Mouse (Mus musculus): ENCODE measurements around the gene Sergef. TPM values are rescaled to one million over a fixed set of nuclear protein-coding genes. Genes with fewer than 3 reads are reported as not detected.

Gene Sergef
- total RNA-seq, 2 experiments from 2014 or later, result 42.4 to 45.4 TPM

DNA sequence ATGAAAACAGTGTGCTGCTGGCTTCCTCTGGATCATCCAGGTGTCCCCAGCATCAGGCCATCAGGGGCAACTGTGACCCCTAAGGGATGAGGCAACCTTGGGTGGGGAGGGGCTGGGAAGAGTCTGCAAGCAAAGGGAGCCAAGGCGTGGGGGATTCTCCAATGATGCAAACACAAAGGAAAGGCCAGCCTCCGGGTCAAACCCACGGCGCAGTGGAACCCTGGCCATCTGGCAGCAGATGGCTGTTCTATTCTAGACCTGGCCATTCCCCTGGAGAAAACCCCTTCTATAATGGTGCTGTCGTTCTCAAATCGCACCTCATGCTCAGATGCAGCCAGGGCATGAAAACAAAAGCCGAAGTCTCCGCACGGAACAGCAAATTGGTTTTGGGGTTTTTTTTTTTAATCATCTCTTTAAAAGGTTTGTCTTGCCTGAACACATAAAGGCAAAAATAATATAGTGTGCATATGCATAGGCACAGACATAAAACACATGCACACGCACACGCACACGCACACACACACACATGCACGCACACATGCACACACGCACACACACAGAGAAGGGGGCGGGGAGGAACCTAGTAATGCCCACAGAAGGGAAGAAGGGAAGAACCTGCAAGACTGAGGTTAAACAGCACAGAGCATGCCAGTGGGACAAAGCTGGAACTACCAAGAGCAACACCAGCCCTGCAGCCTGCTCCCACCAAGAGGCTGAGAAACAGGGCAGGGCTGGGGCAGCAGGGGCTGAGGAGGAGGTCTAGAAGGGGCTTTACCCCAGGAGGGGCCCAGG is 66.6 kb downstream of the Sergef start:
- DNase-seq, result no peak

DNA sequence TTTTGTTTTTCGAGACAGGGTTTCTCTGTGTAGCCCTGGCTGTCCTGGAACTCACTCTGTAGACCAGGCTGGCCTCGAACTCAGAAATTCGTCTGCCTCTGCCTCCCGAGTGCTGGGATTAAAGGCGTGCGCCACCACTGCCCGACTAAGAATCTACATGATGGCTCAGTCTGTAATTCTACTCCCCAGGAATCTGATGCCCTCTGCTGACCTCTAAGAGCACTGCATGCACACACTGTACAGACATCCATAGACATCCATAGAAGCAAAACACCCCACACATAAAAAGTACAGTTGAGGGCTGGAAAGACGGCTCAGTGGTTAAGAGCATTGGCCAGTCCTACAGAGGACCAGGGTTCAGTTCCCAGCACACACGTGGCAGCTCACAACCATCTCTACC is 70.1 kb downstream of the Sergef start:
- DNase-seq, result peak in 1 of 2 experiments; percentile 39

DNA sequence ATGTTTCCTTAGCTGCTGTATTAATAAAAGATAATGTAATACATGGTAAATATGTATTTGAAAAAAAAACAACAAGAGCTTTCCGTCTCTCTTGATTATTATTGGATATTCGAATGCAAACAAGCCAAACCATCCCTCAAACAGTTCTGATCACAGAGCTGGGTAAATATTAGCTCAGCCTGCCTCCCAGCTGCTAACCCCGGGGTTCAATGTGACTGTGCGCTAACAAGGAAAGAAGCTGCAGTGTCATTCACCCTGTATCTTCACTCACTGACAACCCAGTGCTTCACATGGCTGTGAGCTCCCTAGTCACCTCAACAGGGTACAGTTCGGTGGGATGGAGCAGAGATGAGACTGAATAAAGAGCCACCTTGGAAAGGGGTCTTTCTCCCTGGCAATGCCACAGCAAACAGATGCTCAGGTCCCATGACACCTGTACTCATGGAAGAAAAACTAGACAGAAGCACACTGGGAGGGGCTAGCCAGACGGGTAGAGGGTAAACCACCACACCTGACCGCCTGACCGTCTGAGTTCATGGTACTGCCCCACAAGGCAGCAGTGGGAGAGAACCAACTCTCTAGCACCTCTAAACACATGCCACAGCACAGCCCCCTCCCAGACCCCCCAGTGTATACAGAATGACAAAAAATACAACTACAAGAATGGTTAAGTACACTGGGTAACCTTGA is 73.1 kb downstream of the Sergef start:
- no peak for DNase-seq

DNA sequence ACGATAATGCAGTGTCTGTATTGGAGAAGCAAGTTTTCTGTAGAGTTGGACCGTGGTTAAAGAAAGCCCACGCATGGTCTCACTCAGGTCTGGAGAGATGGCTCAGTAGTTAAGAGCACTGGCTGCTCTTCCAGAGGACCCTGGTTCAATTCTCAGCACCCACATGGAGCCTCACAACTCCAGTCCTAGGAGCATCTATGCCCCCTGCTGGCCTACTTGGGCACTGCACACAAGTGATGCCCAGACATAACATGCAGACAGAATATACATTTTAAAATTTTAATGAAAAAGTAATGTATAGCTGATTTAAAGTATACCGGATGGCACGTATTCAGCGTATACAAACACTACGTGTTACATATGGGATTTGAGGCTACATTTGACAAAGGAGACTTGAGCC is 74.2 kb downstream of the Sergef start:
- DNase-seq, result no peak

DNA sequence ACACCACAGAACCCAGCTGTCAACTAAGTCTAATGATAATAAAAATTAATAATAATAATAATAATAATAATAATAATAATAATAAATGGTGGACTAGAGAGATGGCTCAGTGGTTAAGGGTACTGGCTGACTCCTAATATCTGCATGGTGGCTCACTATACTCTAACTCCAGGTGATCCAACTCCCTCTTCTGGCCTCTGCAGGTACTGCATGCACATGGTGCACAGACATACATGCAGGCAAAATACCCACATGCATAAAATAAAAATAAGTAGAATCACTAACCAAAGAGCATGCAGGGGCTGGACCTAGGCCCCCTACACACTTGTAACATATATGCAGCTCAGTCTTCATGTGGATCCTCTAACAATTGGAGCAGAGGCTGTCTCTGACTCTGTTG is 75.8 kb downstream of the Sergef start:
- no peak for DNase-seq

DNA sequence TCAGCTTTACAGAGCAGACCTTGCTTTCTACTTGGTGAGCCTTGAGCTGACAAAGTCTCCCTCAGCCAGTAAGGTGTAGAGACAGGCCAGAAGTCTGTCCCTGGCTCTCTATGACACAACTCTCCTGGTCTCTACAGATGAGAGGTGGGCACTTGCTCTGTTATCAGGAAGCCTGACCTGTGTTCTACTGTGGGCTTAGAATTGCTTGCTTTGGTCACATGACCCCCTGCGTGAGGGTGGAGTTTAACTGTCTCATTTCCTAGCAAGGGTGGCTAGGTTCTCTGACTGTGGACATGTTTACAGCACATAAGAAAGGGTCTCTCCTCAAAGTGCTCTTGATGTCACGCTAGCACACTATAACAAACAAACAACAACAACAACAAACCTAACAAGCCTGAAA is 79.5 kb downstream of the Sergef start:
- no peak for DNase-seq

DNA sequence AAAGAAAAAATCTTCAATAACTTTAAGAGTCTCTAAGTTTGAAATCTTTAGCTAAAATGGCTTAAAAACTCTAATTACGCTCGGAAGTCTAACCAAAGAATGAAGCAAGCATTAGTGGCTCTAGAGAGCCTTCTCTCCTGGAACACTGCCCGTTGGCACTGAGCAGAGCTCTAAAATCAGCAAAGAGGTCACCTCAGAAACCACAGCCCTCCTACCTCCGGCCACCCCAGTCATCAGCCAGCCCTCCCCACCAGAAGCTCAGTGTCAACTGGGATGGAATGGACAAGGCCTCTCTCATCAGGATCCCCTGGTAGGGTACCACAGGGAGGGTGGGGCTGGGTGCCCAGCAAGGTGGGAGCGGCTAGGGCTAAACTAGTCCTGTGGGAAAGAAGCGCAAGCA is 80.0 kb downstream of the Sergef start:
- DNase-seq, result no peak

DNA sequence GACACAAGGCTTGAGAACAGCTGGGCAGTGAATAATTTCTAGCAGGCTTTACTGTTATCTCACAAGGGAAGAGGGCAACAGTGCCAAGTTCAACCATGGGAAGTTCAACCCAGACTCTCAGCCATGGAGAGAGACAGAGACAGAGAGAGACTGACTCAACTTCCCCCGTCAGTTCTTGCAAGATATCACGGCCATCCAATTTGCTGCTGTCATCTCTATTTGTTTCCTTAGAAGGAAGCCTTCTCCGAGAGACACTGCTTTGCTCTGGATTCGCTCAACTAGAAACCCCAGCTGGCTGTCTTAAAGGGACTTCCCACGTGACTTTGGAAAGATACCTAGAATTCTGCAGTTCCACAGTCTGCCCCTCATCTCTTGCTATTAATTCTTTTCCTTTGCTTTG is 80.6 kb downstream of the Sergef start:
- DNase-seq, result no peak

DNA sequence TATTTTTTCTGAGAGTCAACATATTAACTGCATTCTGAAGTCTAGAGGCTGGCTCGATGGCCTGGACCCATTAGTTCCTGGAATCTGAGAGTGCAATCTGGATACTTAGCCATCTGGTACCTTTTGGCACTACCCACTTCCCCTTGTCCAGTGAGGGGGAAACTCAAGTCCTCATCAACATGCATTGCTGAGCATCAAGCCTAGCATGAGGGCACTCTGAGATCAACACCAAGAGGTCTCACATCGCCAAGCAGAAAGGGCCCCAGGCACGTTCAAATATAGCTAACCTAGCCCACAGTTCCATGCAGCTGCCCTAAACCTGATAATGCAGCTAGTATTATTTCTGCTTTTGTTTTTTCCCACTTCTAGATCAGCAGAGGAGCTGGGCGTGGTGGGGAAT is 81.6 kb downstream of the Sergef start:
- no peak for DNase-seq

DNA sequence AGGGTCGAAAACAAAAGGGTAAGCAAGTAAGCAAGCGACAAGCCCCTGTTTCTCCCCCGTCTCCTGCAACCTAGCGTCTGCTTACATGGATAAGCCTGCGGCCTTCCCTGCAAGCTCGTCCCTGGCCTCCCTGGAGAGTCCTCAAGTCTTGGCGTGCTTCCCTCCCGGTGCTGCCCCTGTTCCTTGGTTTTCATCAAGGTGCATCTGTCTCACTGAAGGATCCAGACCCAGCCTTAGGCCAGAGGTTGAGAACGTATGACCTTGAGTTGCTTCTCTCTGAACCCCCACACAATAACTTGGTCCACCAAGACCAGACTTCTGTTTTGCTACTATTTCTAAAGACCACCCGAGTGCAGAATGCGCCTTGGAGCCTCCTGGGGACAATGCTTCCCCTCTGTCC is 82.2 kb downstream of the Sergef start:
- no peak for DNase-seq

DNA sequence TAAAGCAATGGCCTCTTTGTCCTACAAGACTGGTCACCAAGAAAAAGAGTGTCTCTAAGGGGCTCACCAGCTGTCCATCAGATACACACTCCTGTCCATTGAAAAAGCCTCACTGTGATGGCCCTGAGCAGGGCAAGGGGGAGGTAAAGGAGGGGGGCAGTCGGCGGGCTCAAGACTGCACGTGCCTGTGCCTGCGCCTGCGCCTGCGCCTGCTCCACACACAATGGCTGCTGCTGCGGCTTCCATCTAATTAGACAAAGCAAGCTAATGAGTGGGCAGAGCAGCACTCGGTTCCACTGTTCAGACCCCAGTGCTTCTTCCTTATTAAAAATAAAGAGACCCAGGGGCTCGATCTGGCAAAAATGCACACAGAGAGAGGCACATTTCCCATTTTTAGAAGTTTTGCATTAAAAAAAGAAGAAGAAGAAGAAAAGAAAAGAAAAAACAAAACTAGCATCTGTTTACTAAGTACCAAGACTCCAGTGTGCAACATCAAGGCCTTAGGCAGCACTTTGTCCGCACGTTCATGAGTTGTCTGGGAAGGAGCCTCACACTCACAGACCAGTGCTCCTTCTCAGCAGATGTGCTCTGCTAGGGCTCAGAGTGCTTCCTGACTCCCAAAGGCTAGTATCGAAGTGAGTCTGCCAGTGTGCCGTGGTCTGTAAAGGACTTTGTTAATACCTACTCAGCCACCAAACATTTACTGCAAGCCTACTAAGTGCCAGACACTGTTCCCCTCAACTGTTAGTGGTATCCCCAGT is 83.1 kb downstream of the Sergef start:
- DNase-seq, result no peak

DNA sequence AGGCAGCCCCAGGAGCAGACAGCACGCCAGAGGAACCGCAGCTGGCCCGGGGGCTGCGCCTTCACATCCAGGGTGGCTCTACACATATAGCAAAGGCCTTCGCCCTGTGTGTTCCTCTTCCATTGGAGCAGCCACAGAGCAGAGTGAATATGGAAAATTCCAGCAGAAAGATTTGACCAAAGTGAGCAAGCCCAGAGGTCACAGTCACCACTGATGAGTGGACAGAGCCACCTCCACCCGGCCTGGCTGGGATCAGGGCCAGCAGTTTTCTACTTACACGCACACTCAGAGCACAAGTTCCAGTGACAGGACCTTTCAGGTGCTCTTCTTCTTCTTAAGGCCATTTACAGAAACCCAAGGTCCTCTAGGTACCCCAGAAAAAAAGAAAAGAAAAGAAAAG is 83.9 kb downstream of the Sergef start:
- no peak for DNase-seq

DNA sequence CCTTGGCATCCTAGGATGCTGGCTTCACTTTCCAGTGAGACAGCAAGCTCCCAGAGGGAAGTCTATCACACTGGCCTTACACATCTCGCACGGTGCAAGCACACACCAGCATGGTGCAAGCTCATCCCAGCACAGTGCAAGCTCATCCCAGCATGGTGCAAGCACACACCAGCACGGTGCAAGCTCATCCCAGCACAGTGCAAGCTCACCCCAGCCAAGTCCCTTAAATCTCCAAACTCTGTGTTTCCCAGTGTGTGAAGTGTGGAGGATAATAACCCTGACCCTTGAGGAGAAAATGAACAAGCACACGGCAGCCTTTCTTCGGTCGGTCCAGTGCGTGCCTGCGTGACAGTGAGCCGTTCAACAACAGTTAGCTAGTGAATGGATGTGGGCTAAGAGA is 84.8 kb downstream of the Sergef start:
- no peak for DNase-seq

DNA sequence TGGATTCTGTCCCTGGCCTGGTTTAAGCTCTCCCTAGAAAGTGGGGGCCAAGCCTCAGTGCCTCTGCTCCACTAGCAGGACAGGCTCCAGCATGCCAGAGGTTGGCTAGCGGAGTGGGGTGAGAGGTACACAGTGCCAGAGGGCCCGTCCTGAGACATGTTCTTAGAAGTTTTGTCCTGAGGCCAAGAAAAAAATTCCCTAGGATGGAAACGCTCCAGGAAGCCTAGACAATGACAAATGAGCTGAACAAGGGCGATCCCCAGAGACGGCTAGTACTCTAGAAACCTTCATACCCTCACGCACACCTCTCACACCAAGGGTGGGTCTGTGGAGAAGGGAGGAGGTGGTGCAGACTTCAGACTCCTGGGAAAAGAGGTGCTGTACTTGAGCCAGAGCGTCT is 85.6 kb downstream of the Sergef start:
- no peak for DNase-seq

DNA sequence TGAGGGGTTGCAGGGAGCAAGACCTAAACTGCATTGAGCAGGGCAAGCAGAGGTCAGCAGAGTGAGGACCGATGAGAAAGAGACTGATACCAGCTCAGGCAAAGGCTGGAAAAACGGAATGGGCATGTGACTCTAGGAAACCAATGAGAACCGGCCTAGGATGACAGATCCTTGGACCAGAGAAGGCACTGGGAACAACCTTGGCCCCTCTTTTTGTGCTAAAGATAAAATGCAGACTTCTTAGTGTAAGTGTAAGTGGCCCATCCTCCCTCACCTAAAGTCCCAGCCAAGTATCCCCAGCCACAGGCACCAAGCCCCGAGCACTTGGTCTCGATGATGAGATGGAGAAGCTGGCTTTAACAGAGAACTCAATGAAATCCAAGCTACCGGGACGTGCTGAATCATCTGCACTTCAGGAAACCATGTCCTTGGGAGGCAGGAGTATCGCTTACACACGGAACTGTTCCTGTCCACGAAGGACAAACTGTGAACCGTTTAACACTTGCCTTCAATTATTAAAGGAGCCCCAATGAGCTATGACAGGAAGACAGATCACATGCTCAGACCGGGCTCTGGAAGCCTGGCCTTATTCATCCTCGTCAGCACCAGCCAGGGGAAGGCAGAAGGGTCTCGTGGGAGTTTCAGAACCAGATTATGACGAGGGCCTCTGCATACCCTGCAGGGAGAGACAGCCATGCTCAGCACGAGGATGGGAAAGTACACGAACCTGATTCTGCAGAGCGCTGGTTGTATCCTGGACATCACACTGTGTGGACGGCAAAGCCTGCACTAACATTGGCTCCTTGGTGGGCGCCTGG is 87.5 kb downstream of the Sergef start:
- no peak for DNase-seq

DNA sequence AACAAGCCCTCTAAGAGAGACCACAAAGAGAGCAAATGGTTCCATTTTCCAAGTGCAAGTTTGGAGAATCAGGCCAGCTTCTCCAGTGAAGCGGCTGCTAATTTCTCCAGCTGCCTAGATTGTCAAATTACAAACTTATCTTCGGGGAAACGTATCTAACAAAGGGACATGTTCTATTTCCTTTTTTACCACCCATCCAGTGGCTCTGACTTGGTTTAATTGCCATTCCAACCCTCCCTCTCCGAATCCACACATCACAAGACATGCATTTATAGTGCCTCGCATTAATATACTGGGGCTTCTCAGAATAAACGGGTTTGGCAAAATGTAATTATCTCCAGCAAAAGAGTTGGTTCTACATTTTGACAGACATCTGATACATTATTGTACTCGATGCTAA is 88.4 kb downstream of the Sergef start:
- no peak for DNase-seq

DNA sequence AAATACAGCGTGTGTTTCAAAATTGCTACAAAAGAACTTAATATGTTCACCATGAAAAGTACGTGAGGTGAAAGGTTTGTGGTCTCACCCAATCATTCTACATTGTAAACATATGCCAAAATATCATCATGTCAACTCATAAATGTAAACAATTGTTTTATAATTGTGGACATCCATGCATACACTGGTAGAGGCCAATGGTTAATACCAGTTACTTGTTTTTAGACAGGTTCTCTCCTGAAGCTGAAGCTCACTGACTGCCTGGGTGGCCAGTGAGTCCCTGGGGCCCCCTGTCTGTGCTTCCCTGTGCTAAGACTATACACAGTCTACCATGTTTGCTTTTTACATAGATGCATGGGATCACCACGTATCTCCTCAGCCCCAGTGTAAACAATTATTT is 91.5 kb downstream of the Sergef start:
- no peak for DNase-seq

DNA sequence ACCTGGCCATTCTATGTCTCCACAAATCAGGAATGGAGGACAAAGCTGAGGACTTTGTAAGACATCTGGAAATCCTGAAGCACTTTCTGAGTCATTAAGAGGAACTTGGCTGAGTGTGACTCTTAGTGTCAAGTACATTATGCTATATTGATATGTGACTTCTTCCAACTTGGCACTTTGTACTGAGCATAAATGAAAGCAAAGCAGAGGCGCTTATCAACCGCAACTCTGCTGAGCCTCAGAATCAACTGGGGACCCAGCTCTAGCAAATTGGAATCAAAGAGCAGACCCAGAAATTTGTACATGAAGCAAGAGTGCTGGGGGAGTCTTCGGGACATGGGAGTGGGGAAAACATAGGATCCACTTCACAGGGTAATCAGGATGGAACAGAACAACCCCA is 92.0 kb downstream of the Sergef start:
- DNase-seq, result no peak

DNA sequence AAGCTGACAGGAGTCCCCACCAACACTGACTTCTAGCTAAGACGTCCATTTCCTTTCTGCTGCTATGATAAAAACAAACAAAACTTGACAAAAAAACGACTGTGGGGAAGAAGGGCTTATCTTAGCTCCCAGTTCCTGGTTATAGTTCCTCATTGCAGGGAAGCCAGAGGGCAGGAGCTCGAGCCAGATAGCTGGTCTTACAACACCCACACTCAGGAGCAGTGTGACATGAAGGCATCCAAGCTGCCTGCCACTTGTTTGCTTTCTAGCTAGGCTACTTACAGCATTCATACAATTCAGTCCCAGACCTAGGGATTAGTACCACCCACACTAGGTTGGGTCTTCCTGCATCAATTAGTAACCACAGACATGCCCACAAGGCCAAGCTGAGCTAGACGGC is 93.1 kb downstream of the Sergef start:
- DNase-seq, result no peak

DNA sequence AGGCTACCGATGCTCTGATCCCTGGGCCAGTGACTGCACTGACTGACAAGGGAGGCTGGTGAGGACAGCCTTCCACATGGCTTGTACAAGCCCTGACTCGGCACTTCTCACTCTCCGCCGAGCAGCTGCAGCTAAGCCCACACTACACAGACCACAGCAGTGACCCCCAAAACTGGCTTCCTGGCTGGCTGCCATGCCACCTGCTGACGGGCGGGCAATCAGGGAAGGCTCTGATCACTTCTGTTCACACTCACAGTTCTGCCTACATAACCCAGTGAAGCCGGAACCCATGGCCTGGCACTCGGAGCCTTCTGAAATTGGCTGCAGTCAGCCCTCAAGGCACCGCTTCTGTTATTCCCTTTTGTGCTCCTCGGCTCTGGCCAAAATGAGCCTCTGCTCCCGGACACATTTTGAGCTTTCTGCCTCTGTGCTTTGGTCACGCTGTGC is 95.4 kb downstream of the Sergef start:
- DNase-seq, result peak; percentile 41 to 68

DNA sequence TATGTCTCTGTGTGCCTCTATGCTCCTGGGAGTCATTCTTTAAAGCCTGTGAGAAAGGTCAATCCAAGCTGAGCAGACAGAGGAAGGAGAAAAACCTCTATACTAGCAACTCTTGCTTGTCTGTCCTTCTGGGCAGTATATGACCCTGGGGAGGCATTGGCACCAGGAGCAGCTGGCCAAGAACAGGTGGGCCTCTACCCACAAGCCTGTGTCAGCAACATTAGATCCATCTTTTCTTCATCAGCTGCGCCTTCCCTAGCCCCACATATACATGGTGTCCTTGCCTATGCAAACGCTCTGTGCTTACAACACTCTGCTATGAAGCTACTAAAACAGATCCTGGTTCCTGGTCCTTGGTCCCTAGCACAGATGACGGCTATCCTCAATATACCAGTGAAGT is 97.5 kb downstream of the Sergef start:
- no peak for DNase-seq

DNA sequence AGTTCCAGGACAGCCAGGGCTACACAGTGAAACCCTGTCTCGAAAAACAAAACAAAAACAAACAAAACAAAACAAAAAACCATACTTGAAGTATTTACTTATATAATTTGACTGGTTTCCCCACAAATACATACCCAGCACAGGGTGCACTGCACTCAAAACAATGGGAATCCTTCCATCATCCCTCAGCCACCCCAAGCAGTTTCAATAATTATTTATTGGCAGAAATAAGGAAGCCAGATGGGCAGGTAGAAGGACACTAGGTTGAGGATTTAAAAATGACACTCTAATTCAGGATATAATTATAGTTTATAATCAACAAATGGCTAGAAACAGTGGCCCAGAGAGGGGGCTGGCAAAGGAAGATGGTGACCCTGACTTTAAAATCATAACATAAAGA is 99.0 kb downstream of the Sergef start:
- DNase-seq, result no peak

Data from layer of hippocampus, postnatal 36 days (tissue).